Mouse (Mus musculus) 416B (cell line): ENCODE measurements around the gene F5.

Experiments
- DNase-seq: peaks from one replicate; pipeline ENCODE4 v3.0.0; 2011; ENCODE audit warnings: low read depth

F5 gene

DNA sequence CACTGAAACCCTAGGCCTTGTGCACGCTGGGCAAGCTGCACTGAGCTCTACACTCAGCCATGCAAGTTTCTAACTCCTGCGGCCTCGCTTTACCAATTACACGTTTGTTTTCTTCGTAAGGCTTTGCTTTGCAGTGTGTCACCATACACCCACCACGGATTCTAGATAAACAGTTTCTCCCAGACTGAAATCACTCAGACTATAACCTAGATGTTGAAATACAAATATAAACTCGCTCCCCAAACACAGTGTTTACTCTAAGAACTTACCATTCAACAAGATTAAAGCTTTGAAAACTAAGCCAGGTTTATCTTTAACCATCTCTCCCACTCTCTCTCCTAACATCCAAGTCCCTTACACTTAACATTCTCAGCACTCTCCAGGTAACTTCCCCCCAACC lies 83.4 kb downstream of the F5 start:
- DNase-seq: no peak

GRCm38 (mm10) chr1:164236078-164236477 lies 84.4 kb downstream of the F5 start:
- DNase-seq: no peak

- no peak for DNase-seq
Observed at GRCm38 (mm10) chr1:164241494-164241893, 89.9 kb downstream of the F5 start.

DNA sequence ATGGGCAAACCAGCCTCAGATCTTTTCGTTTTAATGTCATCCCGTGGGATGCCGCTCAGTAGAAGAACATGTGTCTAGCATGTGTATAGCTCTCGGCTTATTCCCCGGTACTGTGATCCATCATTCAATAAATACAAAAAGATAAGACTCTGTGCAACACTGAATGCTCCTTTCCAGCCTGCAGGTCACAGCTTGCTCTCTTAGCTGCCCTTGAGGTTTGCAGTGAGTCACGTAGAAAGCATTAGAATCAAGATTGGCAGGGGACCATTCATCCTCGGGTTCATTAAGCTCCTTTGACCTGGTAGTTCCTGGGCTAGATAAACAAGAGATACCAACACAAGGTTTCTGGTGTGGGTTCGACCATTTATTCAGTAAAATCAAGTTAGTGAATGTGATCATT lies 91.2 kb downstream of the F5 start:
- no peak for DNase-seq

- DNase-seq: peak; percentile 13
Observed at GRCm38 (mm10) chr1:164247442-164247841, 95.8 kb downstream of the F5 start.

- peak; percentile 61 for DNase-seq
Observed at GRCm38 (mm10) chr1:164247971-164248370, 96.3 kb downstream of the F5 start.

DNA sequence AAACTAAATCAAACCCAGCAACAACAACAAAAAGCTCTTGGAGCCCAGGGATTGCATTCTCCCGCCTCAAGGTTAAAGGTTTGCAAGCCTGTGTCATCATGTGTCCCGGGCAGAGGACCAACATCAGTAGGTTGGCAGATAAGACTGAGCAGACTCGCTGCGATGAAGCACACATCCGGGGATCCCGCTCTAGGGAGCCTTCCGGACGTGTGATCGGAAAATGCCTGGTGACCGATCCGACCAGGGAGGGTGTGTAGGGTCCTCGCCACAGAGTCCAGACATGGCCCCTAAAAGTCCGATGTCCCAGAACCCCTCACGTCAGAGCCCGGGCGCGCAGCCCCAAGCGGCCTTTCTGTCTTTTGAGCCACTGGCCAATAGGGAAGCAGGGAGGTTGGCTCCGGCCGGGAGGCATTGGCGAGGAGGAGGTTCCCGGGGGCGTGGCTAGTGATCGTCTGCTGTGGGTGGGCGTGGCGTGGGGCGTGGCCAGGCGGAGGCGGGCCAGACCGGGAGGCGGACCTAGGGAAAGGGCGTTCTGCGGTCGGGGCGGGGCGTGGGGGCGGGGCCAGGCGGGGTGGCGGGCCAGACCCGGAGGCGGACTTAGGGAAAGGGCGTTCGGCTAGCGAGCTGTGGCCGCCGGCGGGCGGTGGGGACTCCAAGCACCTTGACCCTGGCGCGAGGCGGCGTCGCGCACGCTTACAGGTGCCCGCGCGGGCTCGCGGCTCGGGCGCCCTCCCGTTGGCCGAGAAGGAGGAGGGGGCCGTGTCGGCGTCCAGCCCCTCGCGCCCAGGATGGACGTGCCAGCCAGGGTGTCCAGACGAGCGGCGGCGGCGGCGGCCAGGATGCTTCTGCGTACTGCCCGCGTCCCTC lies 97.1 kb downstream of the F5 start, which contains the start of gene Slc19a2:
Slc19a2 (plus strand) TSS at position 582 of the 867 bp plus-strand sequence.
- DNase-seq: peak; percentile 98

DNA sequence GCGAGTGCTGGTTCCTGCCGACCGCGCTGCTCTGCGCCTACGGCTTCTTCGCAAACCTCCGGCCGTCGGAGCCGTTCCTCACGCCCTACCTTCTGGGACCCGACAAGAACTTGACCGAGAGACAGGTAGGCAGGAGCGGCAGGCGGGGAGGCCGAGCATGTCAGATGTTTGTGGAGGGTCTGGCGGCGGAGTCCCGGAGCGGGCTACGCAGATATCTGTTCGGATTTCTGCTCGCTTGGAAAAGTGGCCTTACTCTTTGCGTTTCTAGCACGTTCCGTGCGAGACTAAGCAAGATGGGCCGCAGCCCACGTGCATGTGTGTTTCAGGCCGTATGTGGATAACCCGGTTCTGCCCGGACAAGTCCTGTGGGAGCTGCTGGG lies 97.7 kb downstream of the F5 start:
- DNase-seq: peak; percentile 66

DNA sequence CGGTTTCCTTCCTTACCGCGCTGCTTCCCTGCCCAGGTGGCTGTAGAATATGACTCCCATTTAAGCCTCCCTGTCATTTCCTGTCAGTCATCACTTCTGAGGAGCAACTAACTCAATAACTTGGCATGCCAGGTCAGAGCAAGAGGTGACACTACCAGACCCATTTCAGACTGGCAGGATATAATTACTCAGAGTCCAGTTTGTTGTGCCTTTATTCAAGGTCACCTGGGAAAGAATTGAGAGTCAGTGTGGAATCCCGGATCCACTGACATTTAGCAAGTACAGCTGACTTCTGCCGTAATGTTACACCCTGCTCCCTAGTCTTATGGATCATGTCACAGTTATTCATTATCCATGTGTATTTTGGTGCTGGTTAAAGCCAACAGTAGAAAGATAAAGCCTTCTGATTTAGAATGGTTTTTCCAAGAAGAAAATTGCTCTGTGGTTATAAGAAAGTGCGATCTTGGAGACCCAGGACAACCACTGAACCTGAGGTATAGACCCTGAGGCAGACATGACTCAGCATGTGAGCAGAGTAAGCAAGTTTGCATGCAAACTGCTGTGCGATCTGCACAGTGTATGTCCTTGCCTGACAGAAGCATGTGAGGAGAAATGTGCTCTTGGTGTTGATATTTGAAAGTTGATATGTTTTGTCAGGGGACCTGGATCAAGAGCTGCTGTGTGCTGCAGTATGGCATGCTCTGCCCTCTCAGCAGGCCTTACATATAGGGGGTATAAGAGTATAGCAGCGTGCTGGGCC lies 98.9 kb downstream of the F5 start:
- peak; percentile 69 for DNase-seq

GRCm38 (mm10) chr1:164251438-164251837 lies 99.8 kb downstream of the F5 start:
- no peak for DNase-seq

DNA sequence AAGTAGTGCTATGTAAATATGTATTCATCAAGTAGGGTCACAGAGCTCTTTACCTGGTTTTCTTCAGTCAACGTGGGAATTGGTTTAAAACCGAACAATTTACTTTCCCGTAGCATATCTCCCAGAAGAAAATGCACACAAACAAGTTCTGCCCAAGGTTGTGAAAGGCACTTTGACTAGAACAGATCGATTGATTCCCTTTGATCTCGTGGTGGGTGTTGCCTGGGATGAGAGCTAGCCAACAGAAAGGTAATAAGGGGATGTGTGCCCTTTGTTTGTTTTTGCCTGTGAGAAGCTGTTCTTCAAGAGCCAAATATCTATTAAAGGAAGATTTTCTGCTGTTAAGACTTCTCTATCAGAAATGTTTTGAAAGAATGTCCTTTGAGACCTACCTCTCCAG lies 100.9 kb downstream of the F5 start:
- no peak for DNase-seq

- DNase-seq: no peak
Observed at GRCm38 (mm10) chr1:164254836-164255235, 103.2 kb downstream of the F5 start.

GRCm38 (mm10) chr1:164260171-164261028 lies 108.8 kb downstream of the F5 start:
- DNase-seq: no peak

DNA sequence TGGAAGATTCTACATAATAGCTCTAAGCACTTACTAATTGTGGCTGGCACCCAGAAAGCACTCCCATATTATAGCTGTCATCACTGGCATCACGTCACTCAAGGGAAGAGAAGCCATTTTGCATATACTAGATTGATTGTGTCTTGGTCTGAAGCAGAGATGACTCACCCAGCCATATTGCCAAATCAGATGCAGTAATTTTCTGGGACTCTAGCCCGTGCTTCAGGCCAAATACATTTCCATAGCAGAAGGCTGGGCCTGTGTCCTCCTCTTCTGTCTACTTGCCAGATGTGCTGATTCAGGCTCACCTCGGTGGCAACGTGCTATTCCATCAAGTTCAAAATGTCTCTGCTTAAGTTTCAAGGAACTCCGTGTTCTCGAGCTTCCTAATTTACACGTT lies 109.9 kb downstream of the F5 start:
- peak; percentile 65 for DNase-seq
